Mouse (Mus musculus): ENCODE measurements around the gene Prnp. TPM values are rescaled to one million over a fixed set of nuclear protein-coding genes. Genes with fewer than 3 reads are reported as not detected.

The Prnp gene
- polyA plus RNA-seq, 1 experiment from 2014 or later, result 104 TPM

Other genes starting within 250 kb of the Prnp start
- gene Erv3, start 50.2 kb upstream of the Prnp start, polyA plus RNA-seq (2014; fragmentation: Nextera tagmentation; extraction: Ambion mirVana), result not detected in 2 replicates
- not detected in 2 replicates for gene Prn, start within 50 bp of the Prnp start, polyA plus RNA-seq (2014; fragmentation: Nextera tagmentation; extraction: Ambion mirVana)
- 4.8 and 10.0 TPM in 2 replicates for gene Prnd, start 40.9 kb downstream of the Prnp start, polyA plus RNA-seq (2014; fragmentation: Nextera tagmentation; extraction: Ambion mirVana)
- 25.3 and 30.4 TPM in 2 replicates for gene Rassf2, start 120.3 kb downstream of the Prnp start, polyA plus RNA-seq (2014; fragmentation: Nextera tagmentation; extraction: Ambion mirVana)
- gene Slc23a2, start 235.2 kb downstream of the Prnp start, polyA plus RNA-seq (2014; fragmentation: Nextera tagmentation; extraction: Ambion mirVana), result 43.6 and 47.6 TPM in 2 replicates